Mouse (Mus musculus): ENCODE data around the gene Rnf10. TPM values are rescaled to one million over a fixed set of nuclear protein-coding genes. Genes with fewer than 3 reads are reported as not detected.

The Rnf10 gene
- polyA plus RNA-seq, 1 experiment from 2014 or later = 94.0 TPM

- H3K36me3 ChIP-seq (ENCODE audit: control insufficient read depth, insufficient read depth, low read length) = no peaks in the 10 kb centered on the region
- no peak overlapping the region; the same call in 1 of the 2 replicates for H3K4me2 ChIP-seq (ENCODE audit: low read depth, low read length)
- no peak overlapping the region for H3K4me3 ChIP-seq (ENCODE audit: low read depth, low read length)
- no peak overlapping the region for H3K27ac ChIP-seq (ENCODE audit: low read depth, low read length)
- H3K27me3 ChIP-seq (ENCODE audit: control insufficient read depth, insufficient read depth, low read length) = no peaks in the 10 kb centered on the region
- H3K9ac ChIP-seq (replicated peaks; ENCODE audit: low read depth, low read length) = no peak overlapping the region
- ATAC-seq (ENCODE audit: low read depth) = no peak
- no peaks in the 10 kb centered on the region for H3K9me3 ChIP-seq (ENCODE audit: control insufficient read depth, low read length)
- H3K4me1 ChIP-seq (ENCODE audit: control insufficient read depth, insufficient read depth, low read length) = peaks cover 8% of the 10 kb centered on the region
- WGBS = 57% methylated on average over 6 of the region's 6 CpGs
Measured at GRCm38 (mm10) chr5:115234519-115234918, 38.2 kb downstream of the Rnf10 start.

- WGBS = 91% methylated on average over 14 of the region's 14 CpGs
- Histone ChIP-seq H3K4me3 (ENCODE audit: low read depth, low read length) (no peak overlapping the region), H3K9me3 (ENCODE audit: control insufficient read depth, low read length) (no peaks in the 10 kb centered on the region), H3K27me3 (ENCODE audit: control insufficient read depth, insufficient read depth, low read length) (no peaks in the 10 kb centered on the region), H3K4me1 (ENCODE audit: control insufficient read depth, insufficient read depth, low read length) (no peaks in the 10 kb centered on the region), H3K9ac (replicated peaks; ENCODE audit: low read depth, low read length) (no peak overlapping the region), H3K36me3 (ENCODE audit: control insufficient read depth, insufficient read depth, low read length) (no peaks in the 10 kb centered on the region), H3K4me2 (ENCODE audit: low read depth, low read length) (no peak overlapping the region), H3K27ac (ENCODE audit: low read depth, low read length) (no peak overlapping the region)
- no peak for ATAC-seq (ENCODE audit: low read depth)
Measured at GRCm38 (mm10) chr5:115233031-115233780, 39.5 kb downstream of the Rnf10 start.

- Histone ChIP-seq H3K4me3 (ENCODE audit: low read depth, low read length) (no peak overlapping the region), H3K27ac (ENCODE audit: low read depth, low read length) (no peak overlapping the region), H3K4me1 (ENCODE audit: control insufficient read depth, insufficient read depth, low read length) (no peaks in the 10 kb centered on the region), H3K36me3 (ENCODE audit: control insufficient read depth, insufficient read depth, low read length) (no peaks in the 10 kb centered on the region), H3K9ac (replicated peaks; ENCODE audit: low read depth, low read length) (no peak overlapping the region), H3K4me2 (ENCODE audit: low read depth, low read length) (no peak overlapping the region), H3K27me3 (ENCODE audit: control insufficient read depth, insufficient read depth, low read length) (no peaks in the 10 kb centered on the region), H3K9me3 (ENCODE audit: control insufficient read depth, low read length) (no peaks in the 10 kb centered on the region)
- no peak for ATAC-seq (ENCODE audit: low read depth)
- WGBS = 65% methylated on average over 6 of the region's 6 CpGs
Measured at GRCm38 (mm10) chr5:115232516-115232915, 40.2 kb downstream of the Rnf10 start.

- no peak overlapping the region for H3K27ac ChIP-seq (ENCODE audit: low read depth, low read length)
- no peak overlapping the region for H3K4me2 ChIP-seq (ENCODE audit: low read depth, low read length)
- H3K9ac ChIP-seq (replicated peaks; ENCODE audit: low read depth, low read length) = no peak overlapping the region
- H3K27me3 ChIP-seq (ENCODE audit: control insufficient read depth, insufficient read depth, low read length) = no peaks in the 10 kb centered on the region
- no peaks in the 10 kb centered on the region for H3K36me3 ChIP-seq (ENCODE audit: control insufficient read depth, insufficient read depth, low read length)
- 52% methylated on average over 16 of the region's 16 CpGs for WGBS
- no peaks in the 10 kb centered on the region for H3K4me1 ChIP-seq (ENCODE audit: control insufficient read depth, insufficient read depth, low read length)
- no peak for ATAC-seq (ENCODE audit: low read depth)
- H3K4me3 ChIP-seq (ENCODE audit: low read depth, low read length) = no peak overlapping the region
- H3K9me3 ChIP-seq (ENCODE audit: control insufficient read depth, low read length) = no peaks in the 10 kb centered on the region
Measured at GRCm38 (mm10) chr5:115231552-115232120, 41.1 kb downstream of the Rnf10 start.

- H3K27me3 ChIP-seq (ENCODE audit: control insufficient read depth, insufficient read depth, low read length) = no peaks in the 10 kb centered on the region
- H3K4me3 ChIP-seq (ENCODE audit: low read depth, low read length) = no peak overlapping the region
- no peak overlapping the region for H3K4me2 ChIP-seq (ENCODE audit: low read depth, low read length)
- no peaks in the 10 kb centered on the region for H3K4me1 ChIP-seq (ENCODE audit: control insufficient read depth, insufficient read depth, low read length)
- H3K27ac ChIP-seq (ENCODE audit: low read depth, low read length) = no peak overlapping the region
- 58% methylated on average over 15 of the region's 15 CpGs for WGBS
- H3K9me3 ChIP-seq (ENCODE audit: control insufficient read depth, low read length) = no peaks in the 10 kb centered on the region
- no peaks in the 10 kb centered on the region for H3K36me3 ChIP-seq (ENCODE audit: control insufficient read depth, insufficient read depth, low read length)
- H3K9ac ChIP-seq (replicated peaks; ENCODE audit: low read depth, low read length) = no peak overlapping the region
- ATAC-seq (ENCODE audit: low read depth) = no peak
Measured at GRCm38 (mm10) chr5:115230830-115231551, 41.7 kb downstream of the Rnf10 start.

- Histone ChIP-seq H3K27me3 (ENCODE audit: control insufficient read depth, insufficient read depth, low read length) (no peaks in the 10 kb centered on the region), H3K4me1 (ENCODE audit: control insufficient read depth, insufficient read depth, low read length) (no peaks in the 10 kb centered on the region), H3K4me3 (ENCODE audit: low read depth, low read length) (no peak overlapping the region), H3K27ac (ENCODE audit: low read depth, low read length) (no peak overlapping the region), H3K9me3 (ENCODE audit: control insufficient read depth, low read length) (no peaks in the 10 kb centered on the region), H3K4me2 (ENCODE audit: low read depth, low read length) (no peak overlapping the region), H3K9ac (replicated peaks; ENCODE audit: low read depth, low read length) (no peak overlapping the region), H3K36me3 (ENCODE audit: control insufficient read depth, insufficient read depth, low read length) (no peaks in the 10 kb centered on the region)
- no peak for ATAC-seq (ENCODE audit: low read depth)
- WGBS = 73% methylated on average over 3 of the region's 3 CpGs
Measured at GRCm38 (mm10) chr5:115222485-115222884, 50.2 kb downstream of the Rnf10 start.

GRCm38 (mm10) chr5:115220931-115221640, 51.6 kb downstream of the Rnf10 start:
- H3K9ac ChIP-seq (replicated peaks; ENCODE audit: low read depth, low read length) = no peak overlapping the region
- no peak for ATAC-seq (ENCODE audit: low read depth)
- 34% methylated on average over 13 of the region's 13 CpGs for WGBS

GRCm38 (mm10) chr5:115217998-115218397, 54.7 kb downstream of the Rnf10 start:
- 90% methylated on average over 12 of the region's 12 CpGs for WGBS

More at GRCm38 (mm10) chr5:115220931-115221640, 51.6 kb downstream of the Rnf10 start:
- Histone ChIP-seq H3K9me3 (ENCODE audit: control insufficient read depth, low read length) (no peaks in the 10 kb centered on the region), H3K27ac (ENCODE audit: low read depth, low read length) (no peak overlapping the region), H3K4me2 (ENCODE audit: low read depth, low read length) (no peak overlapping the region), H3K36me3 (ENCODE audit: control insufficient read depth, insufficient read depth, low read length) (no peaks in the 10 kb centered on the region), H3K4me3 (ENCODE audit: low read depth, low read length) (no peak overlapping the region), H3K4me1 (ENCODE audit: control insufficient read depth, insufficient read depth, low read length) (no peaks in the 10 kb centered on the region), H3K27me3 (ENCODE audit: control insufficient read depth, insufficient read depth, low read length) (no peaks in the 10 kb centered on the region)

More at GRCm38 (mm10) chr5:115217998-115218397, 54.7 kb downstream of the Rnf10 start:
- Histone ChIP-seq H3K4me1 (ENCODE audit: control insufficient read depth, insufficient read depth, low read length) (0 out of 2 replicates have a peak, but pooled peaks cover 4% of the 10 kb centered on the region), H3K9ac (replicated peaks; ENCODE audit: low read depth, low read length) (no peak overlapping the region), H3K36me3 (ENCODE audit: control insufficient read depth, insufficient read depth, low read length) (no peaks in the 10 kb centered on the region), H3K4me3 (ENCODE audit: low read depth, low read length) (no peak overlapping the region), H3K27ac (ENCODE audit: low read depth, low read length) (no peak overlapping the region), H3K4me2 (ENCODE audit: low read depth, low read length) (no peak overlapping the region), H3K27me3 (ENCODE audit: control insufficient read depth, insufficient read depth, low read length) (no peaks in the 10 kb centered on the region), H3K9me3 (ENCODE audit: control insufficient read depth, low read length) (no peaks in the 10 kb centered on the region)
- ATAC-seq (ENCODE audit: low read depth) = no peak
